Mouse (Mus musculus) c-Kit-positive CD71-negative TER-119-negative erythroid progenitor cells, embryonic 14.5 days (primary cell): ENCODE data around the gene Neo1.
A peak's percentile ranks its signal among the peaks of the same experiment; 100 is the strongest.

Experiments
- DNase-seq: peaks from one replicate; pipeline ENCODE4 v3.0.0-alpha.2; 2013; ENCODE audit warnings: low read depth

The Neo1 gene

DNA sequence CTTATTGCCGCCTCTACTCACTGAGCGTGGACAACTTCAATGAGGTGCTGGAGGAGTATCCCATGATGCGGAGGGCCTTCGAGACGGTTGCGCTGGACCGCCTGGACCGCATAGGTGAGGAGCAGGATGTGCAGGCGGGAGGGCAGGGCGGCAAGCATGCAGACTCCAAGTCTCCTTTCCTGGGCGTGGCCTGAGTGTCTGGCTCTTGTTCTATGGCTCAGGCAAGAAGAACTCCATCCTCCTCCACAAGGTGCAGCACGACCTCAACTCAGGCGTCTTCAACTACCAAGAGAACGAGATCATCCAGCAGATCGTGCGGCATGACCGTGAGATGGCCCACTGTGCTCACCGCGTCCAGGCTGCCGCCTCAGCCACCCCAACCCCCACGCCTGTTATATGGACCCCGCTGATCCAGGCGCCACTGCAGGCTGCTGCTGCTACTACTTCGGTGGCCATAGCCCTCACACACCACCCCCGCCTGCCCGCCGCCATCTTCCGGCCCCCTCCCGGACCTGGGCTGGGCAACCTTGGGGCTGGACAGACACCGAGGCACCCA is 177.1 kb downstream of the Neo1 start:
- DNase-seq, result no peak

GRCm38 (mm10) chr9:58854931-58855330 is 181.3 kb downstream of the Neo1 start:
- DNase-seq, result no peak

GRCm38 (mm10) chr9:58849576-58850315 is 186.5 kb downstream of the Neo1 start:
- DNase-seq, result no peak

DNA sequence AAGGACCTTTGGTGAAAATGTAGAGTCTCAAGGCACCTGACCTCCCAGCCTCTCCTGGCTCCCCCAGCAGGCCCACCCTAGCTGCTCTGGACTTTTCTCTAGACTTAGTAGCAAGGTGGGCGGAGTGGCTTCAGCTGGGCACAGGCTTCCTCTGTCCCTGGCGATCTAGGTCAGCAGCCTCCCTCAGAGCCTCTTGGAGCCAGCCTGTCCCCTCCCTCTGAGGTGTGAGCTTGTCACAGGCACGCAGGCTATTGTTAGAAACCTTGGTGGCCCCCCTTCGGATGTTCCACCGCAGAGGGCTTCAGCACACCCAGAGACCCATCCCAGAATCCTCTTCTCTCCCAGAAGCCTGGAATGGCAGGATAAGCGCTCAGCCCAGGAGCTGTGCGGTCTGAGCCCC is 188.6 kb downstream of the Neo1 start:
- DNase-seq, result no peak

DNA sequence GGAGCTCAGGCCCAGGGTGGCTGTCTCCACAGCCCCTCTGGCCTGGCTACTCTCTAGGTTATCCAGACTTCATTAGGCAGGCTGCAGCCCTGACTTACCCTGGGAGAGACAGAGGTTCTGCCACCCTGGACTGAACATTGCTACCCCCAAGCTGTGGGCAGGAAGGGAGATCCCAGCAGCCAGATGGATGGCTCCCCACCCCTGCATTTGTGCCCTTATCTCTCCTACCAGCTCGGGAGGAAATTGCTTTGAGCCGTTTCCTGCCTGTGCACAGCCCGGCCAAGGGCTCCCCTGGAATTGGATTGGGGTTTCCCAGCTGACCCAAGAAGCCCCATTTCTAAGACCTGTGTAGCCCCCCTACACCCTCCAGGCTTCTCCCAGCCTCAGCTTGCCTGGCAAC is 189.2 kb downstream of the Neo1 start:
- DNase-seq, result no peak

DNA sequence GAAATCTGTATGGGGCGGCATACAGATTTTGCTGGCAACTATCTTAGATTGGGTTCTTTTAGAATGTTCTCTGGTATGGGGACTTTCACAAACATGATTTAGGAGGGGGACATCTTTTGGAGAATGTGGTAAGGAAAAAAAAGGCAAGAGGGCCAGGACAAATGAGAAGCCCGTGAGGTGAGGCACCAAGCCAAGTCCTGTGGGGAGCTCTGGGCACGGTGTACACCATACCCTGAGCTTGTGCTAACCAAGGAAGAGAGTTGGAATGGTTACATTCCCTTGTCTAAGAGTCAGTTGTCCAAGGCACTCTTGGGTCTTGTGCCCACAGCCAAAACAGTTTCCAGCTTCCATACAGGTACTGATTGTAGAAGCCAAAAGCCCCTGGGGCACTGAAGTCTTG is 191.6 kb downstream of the Neo1 start:
- DNase-seq, result no peak

DNA sequence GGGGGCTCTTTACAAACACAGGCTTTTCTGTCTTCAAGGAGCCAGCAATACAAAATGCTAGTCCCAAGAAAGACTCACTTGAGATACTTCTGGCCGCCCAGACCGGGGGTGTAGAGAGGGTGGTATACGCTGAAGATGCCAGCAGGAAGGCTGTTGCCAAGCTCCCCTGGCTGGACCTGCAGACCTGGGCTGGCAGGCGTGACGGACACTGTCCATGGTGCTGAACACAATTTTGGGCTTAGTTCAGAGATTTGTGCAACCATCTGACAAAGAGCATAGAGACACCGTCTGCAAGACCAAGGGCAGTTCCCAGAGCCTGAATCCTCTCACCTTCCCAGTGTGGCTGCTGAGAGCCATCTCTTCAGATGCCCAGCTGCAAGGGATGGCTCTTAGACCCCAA is 194.6 kb downstream of the Neo1 start:
- DNase-seq, result peak; percentile 64

DNA sequence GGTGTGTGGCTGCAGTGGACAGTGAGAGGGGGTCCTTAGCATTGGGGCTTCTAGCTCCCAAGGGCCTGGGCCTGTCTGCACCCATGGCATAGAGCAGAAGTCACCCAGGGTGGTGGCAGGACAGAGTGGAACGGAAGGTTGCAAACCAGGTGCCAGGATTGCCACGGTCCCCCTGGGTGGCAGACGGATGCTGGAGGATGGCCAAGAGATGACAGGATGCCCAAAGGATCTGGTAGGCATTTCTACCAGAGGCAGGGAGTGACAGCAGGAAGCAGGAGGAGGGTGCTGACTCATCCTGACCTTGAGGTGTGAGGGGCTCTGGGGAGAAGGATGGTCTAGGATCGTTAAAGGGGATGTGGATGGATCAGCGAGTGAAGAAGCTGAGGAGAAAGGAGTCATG is 197.7 kb downstream of the Neo1 start:
- DNase-seq, result no peak

GRCm38 (mm10) chr9:58837174-58837573 is 199.1 kb downstream of the Neo1 start:
- DNase-seq, result no peak

DNA sequence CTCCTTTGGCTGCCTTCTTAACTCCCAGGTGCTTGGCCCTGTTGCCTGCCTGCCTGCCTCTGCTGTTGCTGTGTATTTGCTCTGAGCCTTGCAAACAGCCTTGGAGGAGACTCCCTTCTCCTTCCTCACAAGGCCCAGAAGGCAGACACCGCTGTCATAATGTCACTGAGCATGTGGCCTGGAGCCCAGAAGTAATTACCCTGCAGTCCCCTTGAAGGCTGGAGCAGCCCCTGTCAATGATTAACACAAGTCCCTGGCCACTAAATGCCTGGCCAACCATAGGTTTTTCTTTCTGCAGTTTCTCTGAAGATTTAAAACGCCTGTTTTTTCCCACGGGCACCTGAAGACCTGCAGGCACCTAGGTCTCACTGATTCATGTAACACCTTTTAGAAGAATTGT is 203.3 kb downstream of the Neo1 start:
- DNase-seq, result no peak

DNA sequence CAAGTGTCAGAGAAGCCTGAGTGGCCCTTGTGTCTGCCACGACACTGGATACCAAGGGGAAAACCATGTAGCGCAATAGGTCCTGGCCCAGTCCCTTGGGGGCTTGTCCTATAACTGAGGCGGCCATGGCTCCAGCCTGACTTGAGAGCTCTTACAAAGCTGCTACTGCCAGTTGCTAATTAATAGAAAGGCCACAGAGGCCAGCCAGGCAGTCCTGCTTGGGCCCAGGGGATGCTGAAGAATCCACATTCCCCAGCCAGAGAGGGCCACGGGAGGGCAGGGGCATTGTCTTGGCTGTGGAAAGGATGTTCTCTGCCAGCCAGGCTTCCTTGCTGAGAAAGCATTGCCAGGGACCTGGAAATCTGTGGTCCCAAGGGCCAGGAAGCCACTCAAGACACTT is 206.6 kb downstream of the Neo1 start:
- no peak for DNase-seq
